Mouse (Mus musculus): ENCODE results near the gene Igflr1. TPM values are rescaled to one million over a fixed set of nuclear protein-coding genes. Genes with fewer than 3 reads are reported as not detected.

Igflr1 gene
- polyA plus RNA-seq, 1 experiment = 17.0 TPM

DNA sequence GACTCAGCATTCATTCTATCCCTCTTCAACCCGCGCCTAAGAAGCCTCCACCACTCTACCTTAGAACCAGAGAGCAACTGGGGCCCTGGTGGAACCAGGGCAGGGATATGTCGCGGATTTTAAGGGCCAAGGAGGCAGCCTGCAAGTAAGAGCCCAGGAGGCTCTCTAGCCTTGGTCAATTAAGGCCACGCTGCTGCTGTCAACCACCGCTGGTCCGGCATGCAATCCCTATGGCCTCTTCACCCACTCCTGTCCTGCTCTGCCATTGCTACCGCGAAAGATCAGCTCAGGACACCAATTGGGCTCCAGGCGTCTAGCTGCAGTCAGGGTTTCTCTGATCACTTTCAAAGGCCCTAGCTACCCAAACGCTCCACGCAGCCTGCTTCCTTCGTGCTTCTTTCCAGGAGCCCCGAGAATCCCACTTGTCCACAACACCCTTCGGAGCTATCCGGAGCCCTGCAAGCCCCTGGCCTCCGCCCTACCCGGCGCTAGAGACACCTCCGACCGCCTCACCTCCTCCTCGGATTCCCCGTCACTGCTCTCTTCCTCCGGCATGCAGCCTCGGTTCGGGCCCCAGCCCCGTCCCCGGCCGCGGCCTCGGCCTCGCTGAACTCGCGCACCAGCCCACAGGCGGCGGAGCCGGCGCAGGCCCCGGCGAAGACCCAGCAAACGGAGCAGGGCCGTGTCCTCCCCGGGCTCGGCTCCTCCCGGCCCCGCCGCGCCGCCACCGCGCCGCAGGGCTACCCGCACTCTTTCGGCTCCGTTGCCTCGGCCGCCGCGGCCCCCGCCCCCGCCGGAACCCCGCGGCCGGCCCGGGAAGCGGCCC is 22.8 kb downstream of the Igflr1 start:
- DNase-seq (ENCODE audit: low read depth in 1 of 2, low spot score in 2 of 2) = peak in 1 of 2 experiments; percentile 44
- Histone ChIP-seq H3K4me1 (ENCODE audit: control insufficient read depth, insufficient read depth, insufficient read length) (peaks cover 11% of the 10 kb centered on the region), H3K4me3 (ENCODE audit: extremely low read depth, insufficient read depth, insufficient read length) (peak overlapping the region; percentile 87), H3K36me3 (ENCODE audit: control insufficient read depth, insufficient read depth, low read length) (peaks cover 17% of the 10 kb centered on the region), H3K27ac (ENCODE audit: insufficient read depth, low read length) (peak overlapping the region; percentile 79), H3K27me3 (ENCODE audit: control insufficient read depth, insufficient read depth, low read length) (no peaks in the 10 kb centered on the region)
- TF ChIP-seq POLR2A (IDR thresholded peaks at IDR 0.05; ENCODE audit: low read depth, low read length) (no peak), CTCF (IDR thresholded peaks at IDR 0.05; ENCODE audit: extremely low read depth, insufficient read depth, insufficient read length, insufficient replicate concordance) (no peak)
- 2% methylated on average over 64 of the region's 67 CpGs for WGBS

DNA sequence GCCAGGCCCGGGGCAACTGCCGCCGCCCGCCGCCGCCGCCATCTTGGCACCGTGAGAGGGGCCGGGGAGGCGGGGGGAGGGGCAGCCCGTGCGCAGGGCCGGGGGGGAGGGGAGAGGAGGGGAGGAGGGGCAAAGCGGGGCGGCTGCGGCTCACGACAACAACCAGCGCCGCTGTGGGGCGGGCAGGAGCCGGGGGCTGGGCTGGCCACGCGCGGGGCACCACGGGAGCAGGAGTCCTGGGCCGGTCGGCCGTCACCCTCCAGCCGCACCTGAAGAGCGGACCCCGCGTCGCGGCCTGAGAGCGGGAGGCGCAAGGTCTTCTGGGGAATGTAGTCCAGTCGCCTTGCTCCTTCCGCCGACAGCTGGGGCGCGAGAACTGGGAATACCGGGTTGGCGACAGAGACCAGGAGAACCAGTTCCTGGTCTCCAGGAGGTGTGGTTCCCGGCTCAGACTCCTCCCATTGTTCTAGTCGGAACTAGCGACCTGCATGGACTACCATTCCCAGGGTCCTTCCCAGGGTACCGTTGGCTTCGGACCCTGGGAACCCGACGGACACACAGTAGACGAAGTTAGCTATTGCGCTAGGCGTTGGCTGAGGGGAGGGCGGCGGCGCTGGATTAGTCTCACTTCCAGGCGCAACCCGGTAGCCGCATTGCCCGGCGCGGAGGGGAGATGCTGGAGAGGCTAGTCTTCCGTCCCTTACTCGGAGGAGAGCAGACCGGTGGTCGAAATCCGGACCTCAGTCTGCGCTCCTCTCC is 23.6 kb downstream of the Igflr1 start, which contains the start of gene Kmt2b:
Gene Kmt2b (minus strand): TSS at position 51 of the 759 bp plus-strand sequence.
- H3K4me1 ChIP-seq (ENCODE audit: control insufficient read depth, insufficient read depth, insufficient read length) = peaks cover 11% of the 10 kb centered on the region
- 1% methylated on average over 53 of the region's 68 CpGs for WGBS
- TF ChIP-seq POLR2A (IDR thresholded peaks at IDR 0.05; ENCODE audit: low read depth, low read length) = no peak; the same call in 1 of the 2 replicates
- no peak for TF ChIP-seq CTCF (IDR thresholded peaks at IDR 0.05; ENCODE audit: extremely low read depth, insufficient read depth, insufficient read length, insufficient replicate concordance)
- H3K4me3 ChIP-seq (ENCODE audit: extremely low read depth, insufficient read depth, insufficient read length) = peak within 1 kb of the TSS; percentile 87
- peak; percentile 81 to 94 for DNase-seq (ENCODE audit: low read depth in 1 of 2, low spot score in 2 of 2)
- peak within 1 kb of the TSS; percentile 79 for H3K27ac ChIP-seq (ENCODE audit: insufficient read depth, low read length)
- no peaks in the 10 kb centered on the region for H3K27me3 ChIP-seq (ENCODE audit: control insufficient read depth, insufficient read depth, low read length)
- peaks cover 15% of the 10 kb centered on the region for H3K36me3 ChIP-seq (ENCODE audit: control insufficient read depth, insufficient read depth, low read length)

DNA sequence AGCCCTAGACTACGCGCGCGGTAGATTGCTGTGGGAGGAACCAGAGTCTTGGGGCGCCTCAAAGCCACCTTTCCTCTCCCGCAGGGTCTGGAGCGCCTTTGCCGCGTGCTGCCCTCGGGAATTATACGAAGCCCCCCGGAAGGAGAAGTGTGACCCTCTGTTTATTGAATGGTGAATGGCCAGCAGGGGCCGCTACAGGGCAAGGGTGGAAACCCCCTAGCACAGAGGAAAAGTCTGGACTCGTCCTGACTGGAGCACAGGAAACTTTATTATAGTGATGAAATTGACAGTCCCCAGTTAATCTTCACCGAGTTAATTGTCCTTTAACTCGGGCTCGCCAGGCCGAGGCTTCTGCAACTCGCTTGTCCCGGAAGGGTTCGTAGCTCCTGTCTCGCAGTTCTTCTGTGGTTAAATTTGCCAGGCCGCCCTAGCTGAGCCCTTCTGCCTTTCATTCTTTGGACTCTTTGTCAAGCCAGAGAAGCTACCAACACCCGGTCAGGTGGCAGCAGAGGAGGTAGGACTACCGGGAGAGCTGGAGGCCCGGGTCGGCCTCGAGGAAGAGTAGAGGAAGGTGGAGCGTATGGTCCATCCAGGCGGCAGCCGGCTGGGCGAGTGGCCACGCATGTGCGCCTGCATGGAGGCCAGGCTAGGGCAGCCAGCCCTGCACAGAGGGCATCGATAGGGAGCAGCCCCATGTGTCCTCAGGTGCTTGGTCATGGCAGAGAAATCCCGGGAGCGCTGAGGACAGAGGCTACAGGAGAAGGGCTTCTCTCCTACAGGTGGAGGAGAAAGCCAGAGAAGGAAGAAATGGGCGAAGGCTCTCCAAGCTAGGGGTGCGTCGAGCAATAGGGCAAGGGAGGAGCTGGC is 24.4 kb downstream of the Igflr1 start:
- Histone ChIP-seq H3K36me3 (ENCODE audit: control insufficient read depth, insufficient read depth, low read length) (peaks cover 12% of the 10 kb centered on the region), H3K4me3 (ENCODE audit: extremely low read depth, insufficient read depth, insufficient read length) (peak overlapping the region; percentile 72), H3K27me3 (ENCODE audit: control insufficient read depth, insufficient read depth, low read length) (no peaks in the 10 kb centered on the region), H3K27ac (ENCODE audit: insufficient read depth, low read length) (peak overlapping the region; percentile 77), H3K4me1 (ENCODE audit: control insufficient read depth, insufficient read depth, insufficient read length) (peaks cover 17% of the 10 kb centered on the region)
- peak in 1 of 2 experiments; percentile 74 for DNase-seq (ENCODE audit: low read depth in 1 of 2, low spot score in 2 of 2)
- TF ChIP-seq CTCF (IDR thresholded peaks at IDR 0.05; ENCODE audit: extremely low read depth, insufficient read depth, insufficient read length, insufficient replicate concordance) (peak; percentile 80; the same call in 1 of the 2 replicates), POLR2A (IDR thresholded peaks at IDR 0.05; ENCODE audit: low read depth, low read length) (no peak)
- 32% methylated on average over 40 of the region's 40 CpGs for WGBS

DNA sequence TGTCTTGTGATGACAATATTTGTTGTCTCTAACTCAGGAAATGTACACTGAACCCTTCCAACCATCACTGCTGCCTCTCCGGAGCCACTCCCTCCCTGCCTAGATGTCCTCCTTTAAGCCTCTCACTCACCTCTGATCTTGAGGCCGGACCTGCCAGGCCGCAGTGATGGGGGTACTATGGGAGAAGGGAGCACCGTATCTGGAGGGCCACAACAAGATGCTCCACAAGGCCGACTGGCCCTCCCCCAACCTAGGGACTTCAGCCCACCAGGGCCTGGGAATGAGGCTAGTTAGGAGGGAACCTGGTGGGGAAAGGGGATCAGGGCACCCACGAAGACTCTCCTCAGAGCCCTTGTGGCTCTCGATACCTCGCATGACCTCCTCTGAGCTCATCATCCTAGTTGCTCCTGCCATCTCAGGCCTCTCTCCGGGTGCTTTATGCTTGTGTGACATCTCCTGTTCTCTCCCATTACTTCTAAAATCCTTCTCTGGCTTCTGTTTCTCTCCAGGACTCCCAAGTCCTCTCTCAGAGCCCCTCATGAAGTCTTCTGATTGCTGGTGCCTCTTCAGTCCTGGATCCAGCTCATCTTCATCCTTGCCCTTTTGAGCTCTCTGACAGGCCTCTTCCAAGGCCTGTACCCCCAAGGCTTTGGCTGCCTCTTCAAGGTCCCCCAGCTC is 25.8 kb downstream of the Igflr1 start:
- Histone ChIP-seq H3K36me3 (ENCODE audit: control insufficient read depth, insufficient read depth, low read length) (peaks cover 4% of the 10 kb centered on the region; the same call in 1 of the 2 replicates), H3K4me1 (ENCODE audit: control insufficient read depth, insufficient read depth, insufficient read length) (peaks cover 17% of the 10 kb centered on the region), H3K27me3 (ENCODE audit: control insufficient read depth, insufficient read depth, low read length) (no peaks in the 10 kb centered on the region), H3K4me3 (ENCODE audit: extremely low read depth, insufficient read depth, insufficient read length) (no peak overlapping the region), H3K27ac (ENCODE audit: insufficient read depth, low read length) (no peak overlapping the region)
- TF ChIP-seq POLR2A (IDR thresholded peaks at IDR 0.05; ENCODE audit: low read depth, low read length) (no peak), CTCF (IDR thresholded peaks at IDR 0.05; ENCODE audit: extremely low read depth, insufficient read depth, insufficient read length, insufficient replicate concordance) (no peak)
- no peak for DNase-seq (ENCODE audit: low read depth in 1 of 2, low spot score in 2 of 2)
- WGBS = 89% methylated on average over 9 of the region's 9 CpGs

DNA sequence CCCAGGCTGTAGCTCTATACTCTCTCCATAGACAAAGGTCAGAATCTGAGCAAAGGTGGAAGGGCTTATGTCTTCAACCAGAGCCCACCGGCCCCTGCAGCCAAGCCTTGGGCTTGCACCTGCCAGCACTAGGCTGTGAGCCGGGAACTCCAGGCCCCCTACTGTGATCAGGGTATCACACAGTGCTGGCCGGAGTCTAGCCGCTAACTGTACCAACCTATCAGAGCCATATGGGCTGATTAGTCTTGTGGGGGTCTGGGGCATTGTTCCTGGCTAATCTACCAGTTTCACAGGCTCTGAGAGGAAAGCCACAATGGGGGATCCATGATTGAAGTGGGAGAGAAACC is 26.4 kb downstream of the Igflr1 start:
- DNase-seq (ENCODE audit: low read depth in 1 of 2, low spot score in 2 of 2) = no peak
- Histone ChIP-seq H3K36me3 (ENCODE audit: control insufficient read depth, insufficient read depth, low read length) (peaks cover 2% of the 10 kb centered on the region; the same call in 1 of the 2 replicates), H3K27me3 (ENCODE audit: control insufficient read depth, insufficient read depth, low read length) (no peaks in the 10 kb centered on the region), H3K27ac (ENCODE audit: insufficient read depth, low read length) (no peak overlapping the region), H3K4me1 (ENCODE audit: control insufficient read depth, insufficient read depth, insufficient read length) (peaks cover 17% of the 10 kb centered on the region), H3K4me3 (ENCODE audit: extremely low read depth, insufficient read depth, insufficient read length) (no peak overlapping the region)
- TF ChIP-seq POLR2A (IDR thresholded peaks at IDR 0.05; ENCODE audit: low read depth, low read length) = no peak
- no peak for TF ChIP-seq CTCF (IDR thresholded peaks at IDR 0.05; ENCODE audit: extremely low read depth, insufficient read depth, insufficient read length, insufficient replicate concordance)
- 92% methylated on average over 4 of the region's 4 CpGs for WGBS

All from spleen, adult 2 months (tissue).